Mouse (Mus musculus) megakaryocyte progenitor cell, adult 5-6 weeks (primary cell): ENCODE data around the gene Uvrag. TPM values are rescaled to one million over a fixed set of nuclear protein-coding genes. Genes with fewer than 3 reads are reported as not detected.

Source experiments
- total RNA-seq, 2 experiments: library from RNA; stranded (forward) in 1 of 2; stranded (reverse) in 1 of 2; fragments of 157-497, 149-512 nt in 1 of 2; fragments of 200-1000 nt in 1 of 2; gene quantifications; 2 replicates each; pipeline versions ENCODE4 v1.2.3 to v1.2.4; 2015 to 2017

Uvrag gene
- total RNA-seq, 2 experiments from 2014 or later, result 24.6 to 33.9 TPM

Other genes with a start within 250 kb of the Uvrag start
- 11.4 and 12.2 TPM in 2 replicates for gene Dgat2, start 41.6 kb upstream of the Uvrag start, total RNA-seq (2015)
- 8.5 and 12.2 TPM in 2 replicates for gene Dgat2, start 41.6 kb upstream of the Uvrag start, total RNA-seq (2017)
- gene Mogat2, start 97.5 kb upstream of the Uvrag start, total RNA-seq (2015), result 7.4 and 8.2 TPM in 2 replicates
- 8.2 and 9.8 TPM in 2 replicates for gene Mogat2, start 97.5 kb upstream of the Uvrag start, total RNA-seq (2017)
- 0.56 TPM in 1 of 2 replicates, not detected in the other for gene Map6, start 126.3 kb upstream of the Uvrag start, total RNA-seq (2015)
- not detected in 2 replicates for gene Map6, start 126.3 kb upstream of the Uvrag start, total RNA-seq (2017)
- gene Serpinh1, start 212.1 kb upstream of the Uvrag start, total RNA-seq (2015), result 0.05 TPM in 1 of 2 replicates, not detected in the other
- not detected in 2 replicates for gene Serpinh1, start 212.1 kb upstream of the Uvrag start, total RNA-seq (2017)
- gene Gdpd5, start 240.3 kb upstream of the Uvrag start, total RNA-seq (2015), result 0.10 TPM in 1 of 2 replicates, not detected in the other
- 0.08 TPM in 1 of 2 replicates, not detected in the other for gene Gdpd5, start 240.3 kb upstream of the Uvrag start, total RNA-seq (2017)